Mouse (Mus musculus): ENCODE data around the gene Oas1g. TPM values are rescaled to one million over a fixed set of nuclear protein-coding genes. Genes with fewer than 3 reads are reported as not detected.

Oas1g gene
- polyA plus RNA-seq, 1 experiment from 2014 or later = 0.23 TPM

GRCm38 (mm10) chr5:120849601-120850136, 37.7 kb downstream of the Oas1g start:
- no peak overlapping the region for H3K27ac ChIP-seq (ENCODE audit: low read depth, low read length)
- no peak overlapping the region for H3K4me2 ChIP-seq
- no peaks in the 10 kb centered on the region for H3K36me3 ChIP-seq (ENCODE audit: control insufficient read depth, insufficient read depth, low read length)
- 56% methylated on average over 3 of the region's 3 CpGs for WGBS
- ATAC-seq (replicated peaks; ENCODE audit: low FRiP score) (no peak), DNase-seq (ENCODE audit: low spot score) (no peak)
- H3K4me1 ChIP-seq (replicated peaks; ENCODE audit: control insufficient read depth, insufficient read depth, low read length) = no peaks in the 10 kb centered on the region
- H3K9ac ChIP-seq (ENCODE audit: low read depth, low read length) = no peak overlapping the region
- no peaks in the 10 kb centered on the region for H3K27me3 ChIP-seq (replicated peaks; ENCODE audit: control insufficient read depth, insufficient read depth, low read length)
- no peak overlapping the region for H3K4me3 ChIP-seq (ENCODE audit: low read depth, low read length)
- H3K9me3 ChIP-seq (ENCODE audit: control insufficient read depth, low read length) = peaks cover 2% of the 10 kb centered on the region; the same call in 1 of the 2 replicates

- Histone ChIP-seq H3K4me1 (replicated peaks; ENCODE audit: control insufficient read depth, insufficient read depth, low read length) (no peaks in the 10 kb centered on the region), H3K9ac (ENCODE audit: low read depth, low read length) (no peak within 1 kb of the TSS), H3K4me2 (no peak within 1 kb of the TSS), H3K36me3 (ENCODE audit: control insufficient read depth, insufficient read depth, low read length) (no peaks in the 10 kb centered on the region), H3K9me3 (ENCODE audit: control insufficient read depth, low read length) (no peaks in the 10 kb centered on the region), H3K27me3 (replicated peaks; ENCODE audit: control insufficient read depth, insufficient read depth, low read length) (no peaks in the 10 kb centered on the region), H3K4me3 (ENCODE audit: low read depth, low read length) (no peak within 1 kb of the TSS), H3K27ac (ENCODE audit: low read depth, low read length) (no peak within 1 kb of the TSS)
- DNase-seq (ENCODE audit: low spot score) (no peak), ATAC-seq (replicated peaks; ENCODE audit: low FRiP score) (no peak)
- WGBS = 69% methylated on average over 4 of the region's 4 CpGs
Observed at GRCm38 (mm10) chr5:120847067-120847466, 40.3 kb downstream of the Oas1g start, which contains the start of gene Oas1f. Oas1f (plus strand) TSS chr5:120847367.

- Histone ChIP-seq H3K9me3 (ENCODE audit: control insufficient read depth, low read length) (no peaks in the 10 kb centered on the region), H3K36me3 (ENCODE audit: control insufficient read depth, insufficient read depth, low read length) (no peaks in the 10 kb centered on the region), H3K4me1 (replicated peaks; ENCODE audit: control insufficient read depth, insufficient read depth, low read length) (no peaks in the 10 kb centered on the region), H3K9ac (ENCODE audit: low read depth, low read length) (no peak overlapping the region), H3K4me2 (no peak overlapping the region), H3K27ac (ENCODE audit: low read depth, low read length) (no peak overlapping the region), H3K27me3 (replicated peaks; ENCODE audit: control insufficient read depth, insufficient read depth, low read length) (no peaks in the 10 kb centered on the region), H3K4me3 (ENCODE audit: low read depth, low read length) (no peak overlapping the region)
- 82% methylated on average over 3 of the region's 3 CpGs for WGBS
- no peak for DNase-seq (ENCODE audit: low spot score)
- no peak for ATAC-seq (replicated peaks; ENCODE audit: low FRiP score)
Observed at GRCm38 (mm10) chr5:120844713-120845112, 42.7 kb downstream of the Oas1g start.

- H3K9me3 ChIP-seq (ENCODE audit: control insufficient read depth, low read length) = no peaks in the 10 kb centered on the region
- DNase-seq (ENCODE audit: low spot score) = peak; percentile 35
- no peaks in the 10 kb centered on the region for H3K36me3 ChIP-seq (ENCODE audit: control insufficient read depth, insufficient read depth, low read length)
- H3K4me1 ChIP-seq (replicated peaks; ENCODE audit: control insufficient read depth, insufficient read depth, low read length) = no peaks in the 10 kb centered on the region
- no peak overlapping the region for H3K9ac ChIP-seq (ENCODE audit: low read depth, low read length)
- 0 out of 2 replicates have a peak, but pooled peaks cover 2% of the 10 kb centered on the region for H3K27me3 ChIP-seq (replicated peaks; ENCODE audit: control insufficient read depth, insufficient read depth, low read length)
- no peak overlapping the region for H3K4me3 ChIP-seq (ENCODE audit: low read depth, low read length)
- H3K27ac ChIP-seq (ENCODE audit: low read depth, low read length) = no peak overlapping the region
- no peak overlapping the region for H3K4me2 ChIP-seq
- 11% methylated on average over 8 of the region's 8 CpGs for WGBS
- no peak for ATAC-seq (replicated peaks; ENCODE audit: low FRiP score)
Observed at GRCm38 (mm10) chr5:120836731-120837585, 50.5 kb downstream of the Oas1g start.

GRCm38 (mm10) chr5:120833335-120834280, 53.8 kb downstream of the Oas1g start:
- 0 out of 2 replicates have a peak, but pooled peaks cover 2% of the 10 kb centered on the region for H3K27me3 ChIP-seq (replicated peaks; ENCODE audit: control insufficient read depth, insufficient read depth, low read length)
- no peak overlapping the region for H3K4me2 ChIP-seq
- WGBS = 22% methylated on average over 17 of the region's 17 CpGs
- ATAC-seq (replicated peaks; ENCODE audit: low FRiP score) (no peak), DNase-seq (ENCODE audit: low spot score) (no peak)
- H3K9ac ChIP-seq (ENCODE audit: low read depth, low read length) = no peak overlapping the region
- no peak overlapping the region for H3K4me3 ChIP-seq (ENCODE audit: low read depth, low read length)
- no peaks in the 10 kb centered on the region for H3K4me1 ChIP-seq (replicated peaks; ENCODE audit: control insufficient read depth, insufficient read depth, low read length)
- H3K36me3 ChIP-seq (ENCODE audit: control insufficient read depth, insufficient read depth, low read length) = no peaks in the 10 kb centered on the region
- H3K27ac ChIP-seq (ENCODE audit: low read depth, low read length) = no peak overlapping the region
- no peaks in the 10 kb centered on the region for H3K9me3 ChIP-seq (ENCODE audit: control insufficient read depth, low read length)

- ATAC-seq (replicated peaks; ENCODE audit: low FRiP score) = no peak
- Histone ChIP-seq H3K9ac (ENCODE audit: low read depth, low read length) (no peak overlapping the region), H3K4me3 (ENCODE audit: low read depth, low read length) (no peak overlapping the region), H3K9me3 (ENCODE audit: control insufficient read depth, low read length) (no peaks in the 10 kb centered on the region), H3K27me3 (replicated peaks; ENCODE audit: control insufficient read depth, insufficient read depth, low read length) (0 out of 2 replicates have a peak, but pooled peaks cover 2% of the 10 kb centered on the region), H3K4me2 (no peak overlapping the region), H3K27ac (ENCODE audit: low read depth, low read length) (no peak overlapping the region), H3K36me3 (ENCODE audit: control insufficient read depth, insufficient read depth, low read length) (no peaks in the 10 kb centered on the region), H3K4me1 (replicated peaks; ENCODE audit: control insufficient read depth, insufficient read depth, low read length) (no peaks in the 10 kb centered on the region)
- DNase-seq (ENCODE audit: low spot score) = no peak
- 72% methylated on average over 4 of the region's 4 CpGs for WGBS
Observed at GRCm38 (mm10) chr5:120831031-120831430, 56.4 kb downstream of the Oas1g start.

Small RNA genes lying within 50 kb of the gene (microRNA-seq; reads per million reads assigned to microRNA genes)
- not detected for gene Gm22907 (ENCODE audit: borderline number of aligned reads)

Other genes starting within 250 kb of the Oas1g start
- gene Rasal1, start 238.8 kb downstream of the Oas1g start, polyA plus RNA-seq (2014; fragmentation: Nextera tagmentation; extraction: Ambion mirVana) = 0.25 and 0.32 TPM in 2 replicates
- gene Dtx1, start 175.7 kb downstream of the Oas1g start, polyA plus RNA-seq (2014; fragmentation: Nextera tagmentation; extraction: Ambion mirVana) = 0.23 and 1.1 TPM in 2 replicates
- gene Oas2, start 137.8 kb downstream of the Oas1g start, polyA plus RNA-seq (2014; fragmentation: Nextera tagmentation; extraction: Ambion mirVana) = 0.23 and 0.29 TPM in 2 replicates
- gene Oas3, start 110.0 kb downstream of the Oas1g start, polyA plus RNA-seq (2014; fragmentation: Nextera tagmentation; extraction: Ambion mirVana) = 0.04 and 0.08 TPM in 2 replicates
- gene Oas1e, start 92.1 kb downstream of the Oas1g start, polyA plus RNA-seq (2014; fragmentation: Nextera tagmentation; extraction: Ambion mirVana) = not detected in 2 replicates
- 0.19 TPM in 1 of 2 replicates, not detected in the other for gene Oas1c, start 75.1 kb downstream of the Oas1g start, polyA plus RNA-seq (2014; fragmentation: Nextera tagmentation; extraction: Ambion mirVana)
- gene Oas1f, start 40.2 kb downstream of the Oas1g start, polyA plus RNA-seq (2014; fragmentation: Nextera tagmentation; extraction: Ambion mirVana) = not detected in 2 replicates
- gene Oas1h, start 26.2 kb downstream of the Oas1g start, polyA plus RNA-seq (2014; fragmentation: Nextera tagmentation; extraction: Ambion mirVana) = not detected in 2 replicates
- 1.3 and 1.6 TPM in 2 replicates for gene Oas1a, start 19.9 kb upstream of the Oas1g start, polyA plus RNA-seq (2014; fragmentation: Nextera tagmentation; extraction: Ambion mirVana)
- gene Oas1d, start 26.9 kb upstream of the Oas1g start, polyA plus RNA-seq (2014; fragmentation: Nextera tagmentation; extraction: Ambion mirVana) = not detected in 2 replicates
- gene Rph3a, start 122.5 kb upstream of the Oas1g start, polyA plus RNA-seq (2014; fragmentation: Nextera tagmentation; extraction: Ambion mirVana) = not detected in 2 replicates

Data from liver, embryonic 11.5 days (tissue).